Mouse (Mus musculus) testis, adult 2 months (tissue): ENCODE results near the gene Camta1. TPM values are rescaled to one million over a fixed set of nuclear protein-coding genes. Genes with fewer than 3 reads are reported as not detected.
A peak's percentile ranks its signal among the peaks of the same experiment; 100 is the strongest.

Source experiments
- H3K27ac ChIP-seq: fragments of 200-500 bp; 2 replicates; pipeline ENCODE4 v1.5.1; 2012; ENCODE audit warnings: low read depth, low read length; ENCODE audit not compliant: control insufficient read depth, insufficient read depth
- H3K27me3 ChIP-seq: fragments of 200-500 bp; 2 replicates; pipeline ENCODE4 v1.6.1; 2012; ENCODE audit warnings: mild to moderate bottlenecking, low read length, moderate library complexity; ENCODE audit not compliant: control insufficient read depth, insufficient read depth
- H3K36me3 ChIP-seq: fragments of 200-500 bp; 2 replicates; pipeline ENCODE4 v1.6.1; 2012; ENCODE audit warnings: mild to moderate bottlenecking, low read length; ENCODE audit not compliant: control insufficient read depth, insufficient read depth
- H3K4me1 ChIP-seq: fragments of 200-500 bp; 2 replicates; pipeline ENCODE4 v1.6.1; 2012; ENCODE audit warnings: low read length; ENCODE audit not compliant: control insufficient read depth, insufficient read depth
- H3K4me3 ChIP-seq: fragments of 200-500 bp; 2 replicates; pipeline ENCODE4 v1.5.1; 2012; ENCODE audit warnings: low read depth, mild to moderate bottlenecking, low read length, moderate library complexity, mixed read lengths; ENCODE audit not compliant: control insufficient read depth
- CTCF ChIP-seq: fragments of 200-500 bp; IDR thresholded peaks from 2 replicates; pipeline ENCODE4 v1.5.1; 2012; ENCODE audit warnings: low read depth, mild to moderate bottlenecking, inconsistent platforms, low read length, moderate library complexity; ENCODE audit not compliant: control insufficient read depth, insufficient read depth, insufficient replicate concordance
- POLR2A ChIP-seq: fragments of 200-500 bp; IDR thresholded peaks from 2 replicates; pipeline ENCODE4 v1.6.1; 2012; ENCODE audit warnings: low read depth, mild to moderate bottlenecking, inconsistent platforms, low read length, moderate library complexity; ENCODE audit not compliant: control insufficient read depth
- polyA plus RNA-seq: library from polyadenylated mRNA; depleted of rRNA; stranded (reverse); fragments of >200 nt; gene quantifications from 2 replicates; pipeline ENCODE4 v1.2.3, GENCODE M21; 2012

The Camta1 gene
- polyA plus RNA-seq, 1 experiment = 15.4 TPM

- TF ChIP-seq CTCF = no peak
- no peak for TF ChIP-seq POLR2A
- Histone ChIP-seq H3K27ac (no peak overlapping the region), H3K36me3 (no peaks in the 10 kb centered on the region), H3K4me3 (no peak overlapping the region), H3K27me3 (no peaks in the 10 kb centered on the region), H3K4me1 (peaks cover 12% of the 10 kb centered on the region)
These were observed 724.0 kb downstream of the Camta1 start for GRCm38 (mm10) chr4:151137701-151138100.

GRCm38 (mm10) chr4:151135491-151135890 lies 726.2 kb downstream of the Camta1 start:
- TF ChIP-seq POLR2A (no peak), CTCF (no peak)
- H3K4me3 ChIP-seq = no peak overlapping the region
- no peaks in the 10 kb centered on the region for H3K36me3 ChIP-seq
- peaks cover 12% of the 10 kb centered on the region for H3K4me1 ChIP-seq
- H3K27me3 ChIP-seq = no peaks in the 10 kb centered on the region
- H3K27ac ChIP-seq = no peak overlapping the region

GRCm38 (mm10) chr4:151133760-151134159 lies 727.9 kb downstream of the Camta1 start:
- H3K36me3 ChIP-seq = no peaks in the 10 kb centered on the region
- no peaks in the 10 kb centered on the region for H3K27me3 ChIP-seq
- TF ChIP-seq CTCF = no peak
- no peak for TF ChIP-seq POLR2A
- H3K4me1 ChIP-seq = peaks cover 16% of the 10 kb centered on the region
- no peak overlapping the region for H3K4me3 ChIP-seq
- H3K27ac ChIP-seq = no peak overlapping the region

GRCm38 (mm10) chr4:151132493-151132892 lies 729.2 kb downstream of the Camta1 start:
- no peak overlapping the region for H3K4me3 ChIP-seq
- peaks cover 18% of the 10 kb centered on the region for H3K4me1 ChIP-seq
- no peaks in the 10 kb centered on the region for H3K27me3 ChIP-seq
- no peak overlapping the region for H3K27ac ChIP-seq
- no peaks in the 10 kb centered on the region for H3K36me3 ChIP-seq
- TF ChIP-seq POLR2A (no peak), CTCF (no peak)

GRCm38 (mm10) chr4:151130756-151131490 lies 730.8 kb downstream of the Camta1 start:
- peaks cover 13% of the 10 kb centered on the region for H3K4me1 ChIP-seq
- H3K4me3 ChIP-seq = no peak overlapping the region
- no peaks in the 10 kb centered on the region for H3K36me3 ChIP-seq
- TF ChIP-seq POLR2A = no peak
- no peak for TF ChIP-seq CTCF
- no peak overlapping the region for H3K27ac ChIP-seq
- H3K27me3 ChIP-seq = no peaks in the 10 kb centered on the region

GRCm38 (mm10) chr4:151129725-151130557 lies 731.7 kb downstream of the Camta1 start:
- H3K36me3 ChIP-seq = no peaks in the 10 kb centered on the region
- no peak for TF ChIP-seq CTCF
- TF ChIP-seq POLR2A = no peak
- peaks cover 10% of the 10 kb centered on the region for H3K4me1 ChIP-seq
- no peak overlapping the region for H3K27ac ChIP-seq
- H3K4me3 ChIP-seq = no peak overlapping the region
- no peaks in the 10 kb centered on the region for H3K27me3 ChIP-seq

- Histone ChIP-seq H3K27me3 (no peaks in the 10 kb centered on the region), H3K36me3 (no peaks in the 10 kb centered on the region), H3K4me3 (peak overlapping the region; percentile 21), H3K4me1 (peaks cover 10% of the 10 kb centered on the region), H3K27ac (no peak overlapping the region)
- no peak for TF ChIP-seq CTCF
- TF ChIP-seq POLR2A = no peak
These were observed 732.8 kb downstream of the Camta1 start for GRCm38 (mm10) chr4:151128641-151129541.
